ENCODE assay signal across 10 mouse cellular contexts in genomic region chr7:143437894-143438581, GRCm38 (mm10). TPM values are rescaled to one million over a fixed set of nuclear protein-coding genes. Genes with fewer than 3 reads are reported as not detected.
DNase-seq lines count a peak whose midpoint lies in the region; ATAC-seq lines count a peak whose summit lies in the region.
"Had no signal": no experiment of that assay in that cellular context is flagged by ENCODE, and none has a peak within 500 bp of the region (broad histone marks: within the 10 kb centered on the region; RNA-seq: fewer than 3 reads in every experiment).

No protein-coding gene starts in this region.

- peak overlapping the region; percentile 74 for H3K9ac ChIP-seq in heart, embryonic 16.5 days (ENCODE audit: low read length)
- peak overlapping the region; percentile 54 for H3K9ac ChIP-seq in stomach, embryonic 14.5 days (replicated peaks; ENCODE audit: low read depth, low read length)

- peak; percentile 76 to 82 for DNase-seq in cerebellum, postnatal 10 days
- peak; percentile 46 for DNase-seq in Muller cell, postnatal 12 days (ENCODE audit: inconsistent ontology term)
- peak; percentile 10 for DNase-seq in liver
- DNase-seq in frontal cortex, postnatal 10 days (ENCODE audit: low spot score in 2 of 2), result no peak
- DNase-seq in adrenal gland, adult (ENCODE audit: inconsistent age in 2 of 2, low spot score in 1 of 2), result no peak

- no peaks in the 10 kb centered on the region for H3K9me3 ChIP-seq in heart, embryonic 16.5 days (replicated peaks; ENCODE audit: control insufficient read depth, low read length)
- H3K9me3 ChIP-seq in stomach, embryonic 14.5 days (ENCODE audit: control insufficient read depth, low read depth, low read length), result no peaks in the 10 kb centered on the region

- H3K27me3 ChIP-seq in heart, embryonic 16.5 days (ENCODE audit: control insufficient read depth, insufficient read depth, low read length), result no peaks in the 10 kb centered on the region
- peaks cover 2% of the 10 kb centered on the region; the same call in 1 of the 2 replicates for H3K27me3 ChIP-seq in stomach, embryonic 14.5 days (ENCODE audit: control insufficient read depth, insufficient read depth, low read length)

- H3K4me2 ChIP-seq in heart, embryonic 16.5 days (ENCODE audit: low read depth, low read length), result peak overlapping the region; percentile 87
- H3K4me2 ChIP-seq in stomach, embryonic 14.5 days (replicated peaks; ENCODE audit: low read depth, low read length), result peak overlapping the region; percentile 94

- no peaks in the 10 kb centered on the region for H3K36me3 ChIP-seq in heart, embryonic 16.5 days (ENCODE audit: control insufficient read depth, insufficient read depth)
- H3K36me3 ChIP-seq in stomach, embryonic 14.5 days (ENCODE audit: control insufficient read depth, insufficient read depth, low read length), result no peaks in the 10 kb centered on the region

- 3% methylated on average over 56 of the region's 63 CpGs for WGBS in heart, embryonic 16.5 days
- WGBS in stomach, embryonic 14.5 days, result 2% methylated on average over 49 of the region's 63 CpGs

- no peak overlapping the region for H3K27ac ChIP-seq in heart, embryonic 16.5 days (ENCODE audit: low read length)
- peak overlapping the region; percentile 27; the same call in 1 of the 2 replicates for H3K27ac ChIP-seq in stomach, embryonic 14.5 days (ENCODE audit: low read length)

- peak overlapping the region; percentile 58 for H3K4me3 ChIP-seq in heart, embryonic 16.5 days (ENCODE audit: low read length)
- H3K4me3 ChIP-seq in stomach, embryonic 14.5 days (ENCODE audit: low read depth, low read length), result peak overlapping the region; percentile 46
- H3K4me3 ChIP-seq: erythroblast, embryonic 14.5 days had no signal

- H3K4me1 ChIP-seq in heart, embryonic 16.5 days (ENCODE audit: control insufficient read depth, insufficient read depth, low read length), result peaks cover 3% of the 10 kb centered on the region; the same call in 1 of the 2 replicates
- H3K4me1 ChIP-seq in stomach, embryonic 14.5 days (ENCODE audit: control insufficient read depth, insufficient read depth, low read length), result peaks cover 8% of the 10 kb centered on the region; the same call in 1 of the 2 replicates

- no peak for ATAC-seq in cerebellum, adult (ENCODE audit: insufficient number of reproducible peaks, low FRiP score, low TSS enrichment)
- ATAC-seq in heart, embryonic 16.5 days (replicated peaks; ENCODE audit: extremely low read depth, insufficient read depth, low FRiP score), result no peak
- ATAC-seq in stomach, embryonic 14.5 days (ENCODE audit: insufficient number of reproducible peaks, insufficient read depth, low FRiP score, low read depth), result no peak; the same call in 1 of the 2 replicates

RNA-seq across cellular contexts. Expression of gene Cdkn1c, which starts 22.8 kb away (rescaled TPM):
- 285 and 286 TPM in 2 replicates for polyA plus RNA-seq in heart, embryonic 16.5 days (2015; fragmentation: Nextera tagmentation; extraction: Ambion mirVana)
- 824 and 970 TPM in 2 replicates for polyA plus RNA-seq in stomach, embryonic 14.5 days (2014; fragmentation: Nextera tagmentation; extraction: Ambion mirVana)

RNA-seq across cellular contexts. Expression of gene Slc22a18, which starts 35.5 kb away (rescaled TPM):
- polyA plus RNA-seq in heart, embryonic 16.5 days (2015; fragmentation: Nextera tagmentation; extraction: Ambion mirVana), result 0.66 and 1.0 TPM in 2 replicates
- 9.2 and 9.8 TPM in 2 replicates for polyA plus RNA-seq in stomach, embryonic 14.5 days (2014; fragmentation: Nextera tagmentation; extraction: Ambion mirVana)
- polyA plus RNA-seq: C2C12; erythroblast, embryonic 14.5 days had no signal

Comparison
In these comparisons a context has a peak if more than half of its experiments do, and no peak if none do; other contexts are left out.
1. DNase-seq: peak in cerebellum, postnatal 10 days (2 of 2), Muller cell, postnatal 12 days (single experiment) and liver (single experiment); none in frontal cortex, postnatal 10 days (0 of 2) and adrenal gland, adult (0 of 2).